Mouse (Mus musculus): Measurements from ENCODE around the gene Actl7b.

DNA sequence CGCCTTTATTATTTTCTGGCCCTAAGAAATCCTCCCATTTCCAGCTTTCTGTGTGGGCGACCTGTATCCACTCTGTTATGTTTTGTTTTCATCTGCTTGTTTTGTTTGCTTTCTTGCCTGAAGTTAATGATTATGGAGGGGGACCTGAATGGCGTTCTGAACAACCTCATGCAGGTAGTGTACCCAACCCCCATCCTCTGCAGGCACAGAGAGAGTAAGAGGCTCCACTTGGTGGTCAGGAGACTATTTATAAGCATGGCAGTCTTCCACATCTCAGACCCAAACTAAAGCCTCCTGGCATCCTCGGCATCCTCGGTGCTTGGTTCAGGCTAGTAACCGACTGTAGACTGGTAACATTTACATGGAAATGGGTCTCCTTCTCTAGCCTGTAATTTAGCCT is 18.9 kb downstream of the Actl7b start:
- TF ChIP-seq POLR2A (IDR thresholded peaks at IDR 0.05; ENCODE audit: extremely low read depth, insufficient read depth, low read length): no peak
- TF ChIP-seq CTCF (IDR thresholded peaks at IDR 0.05; ENCODE audit: low read depth, low read length): no peak

Data from liver, adult 2 months (tissue).